Mouse (Mus musculus): ENCODE results near the gene Cldn24.
"Not testable (repeated sequence)": the region's sequence is repeated elsewhere in the genome, so short reads cannot be mapped to it uniquely, and the experiment has no call there.

Cldn24 gene

DNA sequence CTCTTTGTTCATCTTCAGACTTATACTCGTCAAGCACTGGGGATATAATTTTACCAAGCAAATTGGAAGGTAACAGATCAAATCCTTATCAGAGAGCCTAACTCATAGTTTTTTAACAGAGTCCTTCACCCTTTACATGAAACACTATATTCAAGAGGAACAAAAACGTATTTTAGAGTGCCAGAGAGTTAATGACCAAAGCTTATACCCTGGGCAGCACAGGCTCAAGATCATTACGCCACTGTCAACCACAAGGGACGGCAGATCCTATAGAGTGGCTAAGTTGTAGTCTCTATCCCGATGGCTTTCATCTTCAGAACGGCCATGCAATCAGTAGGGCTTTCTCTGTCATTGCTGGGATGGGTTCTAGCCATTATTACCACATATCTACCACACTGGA, at the start of gene Cldn24:
Gene Cldn24 (plus strand): TSS at position 301 of the 400 bp plus-strand sequence.
- DNase-seq (ENCODE audit: low spot score in 2 of 2) = no peak

GRCm38 (mm10) chr8:47772986-47773385, 49.0 kb upstream of the Cldn24 start:
- DNase-seq (ENCODE audit: low spot score in 2 of 2) = no peak

DNA sequence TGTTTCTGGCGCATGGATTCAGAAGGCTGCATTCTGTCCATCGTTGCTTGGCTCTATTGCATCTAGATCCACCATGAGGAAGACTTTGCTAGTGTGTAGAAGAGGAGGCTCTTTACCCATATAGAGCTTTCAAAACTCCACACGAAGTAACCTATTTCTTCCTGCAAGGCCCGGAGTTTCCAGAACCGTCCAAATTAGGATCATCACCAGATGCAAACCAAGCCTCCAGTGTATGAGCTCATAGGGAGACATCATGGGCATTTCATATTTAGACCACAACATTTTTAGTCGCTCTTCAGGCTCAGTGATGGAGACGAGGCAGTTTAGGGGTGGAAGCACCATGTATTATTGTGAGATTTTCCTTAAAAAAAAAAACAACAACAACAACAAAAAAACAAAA, 44.5 kb upstream of the Cldn24 start:
- DNase-seq (ENCODE audit: low spot score in 2 of 2) = no peak

DNA sequence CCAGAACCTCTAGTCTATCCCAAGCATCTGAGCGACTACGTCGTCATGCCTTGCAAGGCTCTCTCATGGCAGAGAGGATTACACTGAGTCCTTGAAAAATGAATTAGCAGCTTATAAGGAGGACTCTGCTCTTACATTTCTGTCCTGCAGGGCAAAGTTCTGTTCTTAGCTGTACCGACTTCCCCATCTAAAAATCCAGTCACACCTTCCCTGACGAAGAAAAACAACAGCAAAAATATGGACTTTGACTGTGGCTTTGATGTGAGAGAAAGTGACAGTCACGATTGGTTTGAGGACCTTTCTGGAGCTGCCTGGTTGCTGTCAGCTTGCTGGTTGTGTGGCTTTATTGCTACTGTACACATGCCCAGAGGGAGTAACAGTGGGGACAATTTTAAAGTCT, 42.4 kb upstream of the Cldn24 start:
- no peak for DNase-seq (ENCODE audit: low spot score in 2 of 2)

GRCm38 (mm10) chr8:47781881-47782280, 40.1 kb upstream of the Cldn24 start:
- DNase-seq (ENCODE audit: low spot score in 2 of 2) = no peak

DNA sequence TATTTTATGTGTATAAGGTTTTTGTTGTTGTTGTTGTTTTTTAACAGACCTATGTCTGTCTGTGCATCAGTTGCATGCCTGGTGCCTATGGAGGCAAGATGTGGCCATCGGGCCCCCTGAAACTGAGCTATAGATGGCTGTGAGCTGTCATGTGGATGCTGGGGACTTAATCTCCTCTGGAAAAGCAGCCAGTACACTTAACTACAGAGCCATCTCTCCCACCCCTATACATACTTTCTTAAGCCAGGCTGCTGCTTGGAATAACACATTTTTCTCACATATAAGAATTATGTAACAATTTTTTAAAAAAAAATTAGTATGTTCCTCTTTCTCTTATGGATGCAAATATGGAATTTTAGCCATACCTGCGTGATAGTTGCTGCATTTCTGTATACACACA, 38.4 kb upstream of the Cldn24 start:
- no peak for DNase-seq (ENCODE audit: low spot score in 2 of 2)

DNA sequence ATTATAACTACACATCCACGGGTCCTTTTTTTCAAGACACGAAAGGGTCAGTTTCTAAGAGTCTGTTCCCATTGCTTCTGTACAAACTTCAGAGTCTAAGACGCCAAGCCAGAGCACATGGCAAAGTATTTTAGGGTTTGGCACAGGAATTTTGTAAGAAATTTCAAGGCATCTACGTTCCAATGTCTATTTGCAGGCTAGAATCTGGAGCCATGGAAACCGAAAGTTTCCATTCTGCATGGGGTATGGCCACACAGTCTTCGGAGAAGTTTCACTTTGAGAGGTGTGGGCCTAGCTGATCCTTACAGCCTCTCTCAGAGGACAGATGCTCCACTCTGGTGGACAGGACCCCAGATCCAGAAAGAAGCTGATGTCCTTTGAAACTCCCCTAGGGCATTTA, 38.0 kb upstream of the Cldn24 start:
- no peak for DNase-seq (ENCODE audit: low spot score in 2 of 2)

- no peak for DNase-seq (ENCODE audit: low spot score in 2 of 2)
Measured at GRCm38 (mm10) chr8:47784436-47784835, 37.5 kb upstream of the Cldn24 start.

DNA sequence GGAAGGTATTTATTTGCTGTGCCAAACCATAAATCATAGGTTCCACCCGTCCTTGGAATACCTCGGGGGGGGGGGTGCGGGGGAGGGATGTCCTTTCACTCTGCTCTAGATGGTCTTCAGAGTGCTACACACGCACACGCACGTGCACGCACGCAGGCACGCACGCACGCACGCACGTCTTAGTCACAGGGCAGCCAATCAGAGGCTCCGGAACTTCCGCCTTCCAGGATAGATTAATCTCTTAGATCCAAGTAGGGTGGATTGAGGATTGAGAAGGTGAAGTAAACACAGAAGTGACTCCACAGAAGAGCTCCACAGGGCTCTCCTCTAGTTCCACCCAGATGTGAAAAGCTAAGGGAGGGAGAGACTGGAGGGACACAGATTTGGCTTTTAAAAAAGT, 35.6 kb upstream of the Cldn24 start:
- no peak for DNase-seq (ENCODE audit: low spot score in 2 of 2)

DNA sequence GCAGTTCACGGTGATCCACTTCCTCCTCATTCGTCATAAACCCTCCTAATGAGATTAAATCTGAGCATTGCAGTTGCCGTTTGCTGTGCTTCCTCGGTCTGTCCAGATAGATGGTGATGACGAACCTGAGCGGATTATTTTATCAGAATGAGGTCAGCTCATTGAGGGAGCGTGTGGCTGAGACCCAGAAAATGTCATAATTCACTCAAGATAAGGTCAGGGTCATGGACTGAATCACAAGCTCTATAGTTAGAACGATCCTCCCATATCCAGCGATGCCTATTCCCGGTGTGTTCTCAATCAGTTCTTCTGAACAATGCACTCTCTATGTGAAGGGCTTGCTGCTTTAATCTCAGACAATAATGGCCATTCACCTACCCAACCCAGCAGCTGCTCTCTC, 34.2 kb upstream of the Cldn24 start:
- no peak for DNase-seq (ENCODE audit: low spot score in 2 of 2)

GRCm38 (mm10) chr8:47791986-47792385, 30.0 kb upstream of the Cldn24 start:
- DNase-seq (ENCODE audit: low spot score in 2 of 2) = no peak

DNA sequence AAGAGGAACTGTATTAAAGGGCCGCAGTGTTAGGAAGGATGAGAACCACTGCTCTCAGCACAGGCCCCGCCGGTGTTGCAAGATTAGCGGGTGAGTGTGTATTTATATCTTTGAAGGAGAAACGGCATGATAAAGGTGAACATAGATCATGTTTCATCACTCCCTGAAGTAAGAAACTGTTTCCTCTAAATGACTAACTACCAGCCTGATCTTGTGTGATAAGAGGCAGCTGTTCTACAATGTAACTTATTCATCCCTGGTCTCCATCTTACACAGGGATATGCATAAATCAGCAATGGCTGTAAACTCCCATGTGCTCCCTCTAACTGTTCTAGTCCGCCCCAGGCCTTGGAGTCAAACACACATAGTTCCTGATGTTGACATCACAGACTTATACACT, 22.5 kb upstream of the Cldn24 start:
- no peak for DNase-seq (ENCODE audit: low spot score in 2 of 2)

DNA sequence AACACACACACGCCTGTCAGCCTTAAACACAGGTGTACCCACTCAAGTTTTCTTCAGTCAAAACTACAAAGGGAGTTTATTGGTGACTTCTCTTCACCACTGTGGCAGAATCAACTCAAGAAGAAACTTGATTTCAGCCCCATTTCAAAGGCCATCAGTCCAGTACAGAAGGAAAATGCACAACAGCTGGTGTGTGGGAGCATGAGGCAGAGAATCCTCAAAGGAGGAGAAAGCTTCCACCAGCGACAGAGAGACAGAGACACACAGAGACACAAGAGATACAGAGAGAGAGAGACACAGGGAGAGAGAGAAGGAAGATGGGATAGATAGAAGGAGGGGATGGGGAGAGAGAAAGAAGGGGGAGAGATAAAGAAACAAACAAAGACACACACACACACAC, 19.6 kb upstream of the Cldn24 start:
- no peak for DNase-seq (ENCODE audit: low spot score in 2 of 2)

DNA sequence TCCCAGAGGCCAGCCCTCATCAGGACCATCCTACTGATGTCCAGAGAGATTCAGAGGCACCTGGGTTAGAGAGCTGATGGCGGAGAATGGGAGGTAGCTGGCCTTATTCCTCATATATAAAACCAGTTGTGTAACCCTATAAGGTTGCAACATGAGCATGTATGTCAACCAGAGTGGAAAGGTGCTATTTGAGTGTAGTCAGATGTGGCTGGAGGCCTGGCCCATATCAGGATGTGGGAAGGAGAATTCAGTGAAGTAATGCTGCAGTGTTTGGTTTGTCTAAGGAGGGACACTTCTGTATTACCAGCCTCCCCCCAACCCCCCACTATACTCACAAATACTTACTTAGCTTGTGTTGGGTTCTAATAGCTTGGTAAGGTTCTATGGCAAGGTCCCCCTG, 17.7 kb upstream of the Cldn24 start:
- DNase-seq (ENCODE audit: low spot score in 2 of 2) = no peak

DNA sequence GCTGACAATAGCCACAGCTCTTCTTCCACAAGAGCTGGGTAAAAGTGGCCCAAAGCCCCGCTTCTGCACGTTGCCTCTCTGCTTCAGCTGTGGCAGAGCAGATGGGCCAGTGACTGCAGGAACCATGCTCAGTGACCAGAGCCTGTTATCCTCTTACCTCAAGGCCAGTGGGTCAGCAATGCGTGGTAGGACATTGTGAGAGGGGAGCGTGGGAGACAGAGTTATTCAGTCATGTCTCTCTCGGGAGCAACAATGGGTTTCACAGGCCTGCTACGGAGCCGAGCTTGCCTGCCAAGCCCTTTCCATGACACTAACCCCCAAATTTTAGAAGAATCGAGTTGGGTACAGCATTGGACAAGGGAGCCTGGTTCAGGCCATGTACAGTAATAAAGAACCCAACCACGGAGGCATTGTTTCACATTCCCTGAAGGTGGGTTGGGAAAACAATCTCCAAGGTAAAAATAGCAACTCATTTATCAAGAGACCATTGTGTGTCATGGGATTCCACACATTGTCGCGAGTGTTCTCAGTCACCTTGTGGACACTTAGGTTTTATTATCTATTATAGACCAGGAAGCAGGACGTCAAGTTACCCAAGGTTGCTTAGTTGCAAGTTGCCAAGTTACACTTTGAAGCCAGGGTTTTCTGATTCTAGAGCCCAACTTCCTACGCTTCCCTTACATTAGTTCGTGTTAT, 11.8 kb upstream of the Cldn24 start:
- no peak for DNase-seq (ENCODE audit: low spot score in 2 of 2)

DNA sequence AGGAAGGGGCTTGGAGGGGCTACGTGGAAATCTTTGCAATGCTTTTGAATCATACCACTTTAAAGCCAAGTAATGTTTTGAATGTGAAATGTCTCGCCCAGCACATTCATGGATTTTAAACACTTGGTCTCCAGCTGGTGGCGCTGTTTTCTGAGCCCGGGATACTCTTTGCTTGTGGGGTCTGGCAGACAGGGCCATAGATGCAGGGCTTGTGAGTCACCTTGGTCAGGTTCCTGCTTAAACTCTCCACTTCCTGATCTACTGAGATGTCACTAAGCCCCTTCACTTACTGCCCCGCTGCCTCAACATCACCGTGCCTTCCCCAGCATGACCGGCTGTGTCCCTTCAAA, 11.3 kb upstream of the Cldn24 start:
- no peak for DNase-seq (ENCODE audit: low spot score in 2 of 2)

DNA sequence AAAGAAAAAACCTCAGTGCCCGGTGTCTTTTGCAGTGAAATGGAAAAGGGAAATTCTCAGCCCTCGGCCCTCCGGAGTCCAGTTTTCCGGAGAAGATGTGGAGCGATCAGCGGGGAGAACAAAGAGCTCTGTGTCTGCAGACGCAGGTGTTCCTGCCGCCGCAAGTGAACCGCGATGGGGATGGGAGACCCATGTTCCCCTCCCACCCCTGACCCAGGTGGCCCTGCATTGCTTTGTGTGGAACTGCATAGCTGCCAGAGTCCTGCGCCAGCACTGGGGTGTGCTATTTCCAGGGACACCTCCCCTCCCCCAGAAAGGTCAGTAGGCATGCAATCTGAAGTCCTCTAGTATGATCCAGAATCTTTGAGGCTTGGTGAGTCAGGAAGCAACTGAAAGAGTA, 10.7 kb upstream of the Cldn24 start:
- DNase-seq (ENCODE audit: low spot score in 2 of 2) = no peak

GRCm38 (mm10) chr8:47819034-47819433, 2.9 kb upstream of the Cldn24 start:
- DNase-seq (ENCODE audit: low spot score in 2 of 2) = no peak

DNA sequence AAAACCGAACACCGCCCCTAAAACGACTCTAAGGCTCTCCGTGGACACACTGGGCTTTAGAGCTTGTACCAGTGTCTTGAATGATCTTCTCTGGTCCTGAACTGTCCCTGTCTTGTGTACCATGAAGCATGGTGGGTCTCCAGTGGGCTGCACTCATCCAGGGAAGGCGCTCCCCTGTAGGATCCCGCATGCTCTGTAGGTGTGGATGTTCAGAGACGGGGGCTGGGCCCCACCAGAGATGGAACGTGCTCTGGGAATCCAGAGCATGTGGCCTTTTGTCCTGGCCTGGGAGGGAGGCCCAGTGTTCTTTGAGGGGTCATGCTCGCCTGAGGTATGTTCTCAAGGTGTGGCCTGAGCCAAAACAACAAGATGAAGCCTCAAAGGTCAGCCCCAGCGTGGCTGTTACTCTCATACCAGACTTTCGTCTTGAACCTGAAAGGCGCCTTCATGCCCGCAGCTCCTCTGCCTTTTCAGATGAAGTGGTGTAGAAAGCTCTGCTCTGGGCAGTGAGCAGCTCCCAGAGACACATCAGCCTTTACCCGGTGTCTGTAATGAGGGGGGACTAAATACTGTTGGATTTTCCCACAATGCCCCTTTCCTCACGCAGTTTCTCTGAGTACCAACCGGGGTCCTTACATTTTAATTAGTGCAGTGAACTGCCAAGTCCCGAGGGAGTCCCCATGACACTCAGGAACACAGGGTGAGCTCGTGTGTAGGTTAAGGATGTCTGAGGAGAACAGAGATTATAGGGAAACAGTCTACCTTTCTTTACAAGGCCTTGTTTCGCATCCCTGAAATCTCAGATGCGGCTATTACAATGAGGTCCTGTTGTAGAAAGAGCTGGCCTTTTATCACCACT, 800 bp upstream of the Cldn24 start:
- no peak for DNase-seq (ENCODE audit: low spot score in 2 of 2)

- not testable (repeated sequence) for DNase-seq (ENCODE audit: low spot score in 2 of 2)
Measured at GRCm38 (mm10) chr8:47822541-47822940, 598 bp downstream of the Cldn24 start.

DNA sequence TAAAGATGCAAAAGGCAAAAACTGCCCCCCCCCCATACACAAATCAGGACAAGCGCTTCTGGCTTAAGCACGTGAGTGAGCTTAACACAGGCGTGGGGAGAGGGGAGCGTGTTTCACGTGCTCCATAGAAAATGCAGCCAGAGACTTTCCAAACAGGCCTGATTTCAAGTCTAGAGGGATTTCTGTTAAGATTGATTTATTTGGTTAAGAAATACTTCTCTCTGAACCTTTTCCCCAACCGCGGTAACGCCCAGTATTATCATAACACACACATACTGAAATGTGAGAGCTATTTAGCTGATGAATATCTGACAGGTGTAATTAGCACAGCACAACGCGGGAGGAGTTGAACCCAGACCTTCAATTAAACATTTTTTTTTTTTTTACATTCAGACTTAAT, 1.8 kb downstream of the Cldn24 start:
- no peak for DNase-seq (ENCODE audit: low spot score in 2 of 2)

- DNase-seq (ENCODE audit: low spot score in 2 of 2) = no peak
Measured at GRCm38 (mm10) chr8:47824182-47824581, 2.2 kb downstream of the Cldn24 start, which contains the start of gene Cldn22. Gene Cldn22, plus strand, starts transcription at chr8:47824482.

DNA sequence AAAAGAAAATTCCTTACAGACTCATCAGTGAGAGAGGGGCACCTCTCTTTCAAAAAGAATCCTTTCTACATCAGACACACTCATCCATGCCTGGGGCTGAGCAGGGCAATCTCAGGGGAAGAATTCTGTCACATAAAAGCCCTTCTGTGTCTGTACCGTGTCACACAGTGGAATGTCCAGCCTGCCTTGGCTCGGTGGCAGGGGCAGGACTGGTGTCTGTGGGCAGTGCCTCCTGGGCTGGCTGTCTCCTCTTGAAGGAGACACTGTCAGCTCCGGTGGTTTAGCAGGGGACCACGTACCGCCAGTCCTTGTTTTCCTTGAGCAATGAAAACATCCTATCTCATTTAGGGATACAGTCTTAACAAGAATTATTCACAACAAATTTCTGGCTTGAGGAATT, 3.7 kb downstream of the Cldn24 start:
- no peak for DNase-seq (ENCODE audit: low spot score in 2 of 2)
